Mouse (Mus musculus): ENCODE measurements around the gene Fancd2os.
A peak's percentile ranks its signal among the peaks of the same experiment; 100 is the strongest.

Fancd2os gene

GRCm38 (mm10) chr6:113604432-113605223, 4.1 kb upstream of the Fancd2os start, which contains the start of gene Brk1:
Brk1 (plus strand) TSS chr6:113604772.
- DNase-seq: peak; percentile 91

- no peak for DNase-seq
These were observed 3.5 kb upstream of the Fancd2os start for GRCm38 (mm10) chr6:113603993-113604392.

GRCm38 (mm10) chr6:113602821-113603220, 2.3 kb upstream of the Fancd2os start:
- DNase-seq: peak; percentile 29

GRCm38 (mm10) chr6:113599833-113600232, 682 bp downstream of the Fancd2os start:
- DNase-seq: no peak

- no peak for DNase-seq
These were observed 2.6 kb downstream of the Fancd2os start for GRCm38 (mm10) chr6:113597945-113598344.

GRCm38 (mm10) chr6:113592637-113593036, 7.9 kb downstream of the Fancd2os start:
- DNase-seq: no peak

GRCm38 (mm10) chr6:113586466-113587183, 13.9 kb downstream of the Fancd2os start:
- DNase-seq: peak; percentile 15

GRCm38 (mm10) chr6:113585065-113585464, 15.4 kb downstream of the Fancd2os start:
- no peak for DNase-seq

- DNase-seq: no peak
These were observed 17.5 kb downstream of the Fancd2os start for GRCm38 (mm10) chr6:113583023-113583422.

GRCm38 (mm10) chr6:113579306-113579705, 21.2 kb downstream of the Fancd2os start:
- DNase-seq: no peak

- no peak for DNase-seq
These were observed 24.5 kb downstream of the Fancd2os start for GRCm38 (mm10) chr6:113576044-113576443.

- no peak for DNase-seq
These were observed 36.0 kb downstream of the Fancd2os start for GRCm38 (mm10) chr6:113564557-113564956.

GRCm38 (mm10) chr6:113559736-113560135, 40.8 kb downstream of the Fancd2os start:
- no peak for DNase-seq
